Mouse (Mus musculus): ENCODE results near the gene Zbtb6.

Gene Zbtb6

GRCm38 (mm10) chr2:37442611-37443591 is at the start of gene Zbtb6, which contains the start of the genes Zbtb26 and Rabgap1:
TSS of gene Zbtb6 (minus strand) at chr2:37443171.
TSS of gene Zbtb26 (minus strand) at chr2:37443135.
TSS of gene Rabgap1 (plus strand) at chr2:37443279.
- DNase-seq (ENCODE audit: low read depth, low spot score): peak; percentile 94

GRCm38 (mm10) chr2:37488956-37489355 is 46.0 kb upstream of the Zbtb6 start:
- no peak for DNase-seq (ENCODE audit: low read depth, low spot score)

- no peak for DNase-seq (ENCODE audit: low read depth, low spot score)
These were observed 43.4 kb upstream of the Zbtb6 start for GRCm38 (mm10) chr2:37486408-37486807.

- DNase-seq (ENCODE audit: low read depth, low spot score): peak; percentile 31
These were observed 42.4 kb upstream of the Zbtb6 start for GRCm38 (mm10) chr2:37485370-37485769.

- DNase-seq (ENCODE audit: low read depth, low spot score): no peak
These were observed 41.2 kb upstream of the Zbtb6 start for GRCm38 (mm10) chr2:37484165-37484564.

GRCm38 (mm10) chr2:37480039-37480438 is 37.1 kb upstream of the Zbtb6 start:
- no peak for DNase-seq (ENCODE audit: low read depth, low spot score)

GRCm38 (mm10) chr2:37479559-37479958 is 36.6 kb upstream of the Zbtb6 start:
- DNase-seq (ENCODE audit: low read depth, low spot score): no peak

GRCm38 (mm10) chr2:37466266-37466665 is 23.3 kb upstream of the Zbtb6 start:
- no peak for DNase-seq (ENCODE audit: low read depth, low spot score)

GRCm38 (mm10) chr2:37460707-37461106 is 17.7 kb upstream of the Zbtb6 start:
- no peak for DNase-seq (ENCODE audit: low read depth, low spot score)

- no peak for DNase-seq (ENCODE audit: low read depth, low spot score)
These were observed 9.4 kb upstream of the Zbtb6 start for GRCm38 (mm10) chr2:37452376-37452760.

- peak; percentile 88 for DNase-seq (ENCODE audit: low read depth, low spot score)
These were observed 8.8 kb upstream of the Zbtb6 start for GRCm38 (mm10) chr2:37451667-37452375.

- no peak for DNase-seq (ENCODE audit: low read depth, low spot score)
These were observed 11.4 kb downstream of the Zbtb6 start for GRCm38 (mm10) chr2:37431609-37432008.

GRCm38 (mm10) chr2:37430593-37431464 is 12.1 kb downstream of the Zbtb6 start:
- DNase-seq (ENCODE audit: low read depth, low spot score): peak; percentile 88

GRCm38 (mm10) chr2:37423671-37424070 is 19.3 kb downstream of the Zbtb6 start:
- DNase-seq (ENCODE audit: low read depth, low spot score): no peak

- DNase-seq (ENCODE audit: low read depth, low spot score): peak; percentile 91
These were observed 20.4 kb downstream of the Zbtb6 start, which contains the start of gene Rc3h2 for GRCm38 (mm10) chr2:37422306-37423304. TSS of gene Rc3h2 (minus strand) at chr2:37422903.

GRCm38 (mm10) chr2:37421903-37422302 is 21.1 kb downstream of the Zbtb6 start:
- no peak for DNase-seq (ENCODE audit: low read depth, low spot score)

GRCm38 (mm10) chr2:37395539-37395938 is 47.4 kb downstream of the Zbtb6 start:
- DNase-seq (ENCODE audit: low read depth, low spot score): no peak

- DNase-seq (ENCODE audit: low read depth, low spot score): no peak
These were observed 60.0 kb downstream of the Zbtb6 start for GRCm38 (mm10) chr2:37382921-37383320.

GRCm38 (mm10) chr2:37380189-37380588 is 62.8 kb downstream of the Zbtb6 start:
- peak; percentile 45 for DNase-seq (ENCODE audit: low read depth, low spot score)

- DNase-seq (ENCODE audit: low read depth, low spot score): no peak
These were observed 67.0 kb downstream of the Zbtb6 start for GRCm38 (mm10) chr2:37376018-37376417.

Data from retina, postnatal 7 days (tissue).